Mouse (Mus musculus) forebrain, embryonic 15.5 days (tissue): ENCODE measurements around the gene Stard13. TPM values are rescaled to one million over a fixed set of nuclear protein-coding genes. Genes with fewer than 3 reads are reported as not detected.
A peak's percentile ranks its signal among the peaks of the same experiment; 100 is the strongest.

Source experiments
- ATAC-seq: fragments of 200-750 bp; cut with Nextera tagmentation; replicated peaks from 2 replicates; pipeline ENCODE4 v1.8.0; 2017; ENCODE audit warnings: mild to moderate bottlenecking, moderate TSS enrichment, moderate library complexity
- H3K27ac ChIP-seq: fragments of 300-500 bp; sonication (generic); replicated peaks from 2 replicates; pipeline ENCODE4 v1.5.1; 2015; ENCODE audit warnings: mild to moderate bottlenecking, inconsistent platforms
- H3K27me3 ChIP-seq: fragments of 300-500 bp; sonication (generic); 2 replicates; pipeline ENCODE4 v1.6.1; 2015; ENCODE audit warnings: inconsistent platforms
- H3K36me3 ChIP-seq: fragments of 300-500 bp; sonication (generic); 2 replicates; pipeline ENCODE4 v1.6.1; 2015; ENCODE audit warnings: mild to moderate bottlenecking, inconsistent platforms
- H3K4me1 ChIP-seq: fragments of 300-500 bp; sonication (generic); 2 replicates; pipeline ENCODE4 v1.6.1; 2015; ENCODE audit warnings: inconsistent platforms
- H3K4me2 ChIP-seq: fragments of 300-500 bp; sonication (generic); replicated peaks from 2 replicates; pipeline ENCODE4 v1.6.1; 2015; ENCODE audit warnings: mild to moderate bottlenecking, inconsistent platforms
- H3K4me3 ChIP-seq: fragments of 300-500 bp; sonication (generic); 2 replicates; pipeline ENCODE4 v1.5.1; 2015; ENCODE audit warnings: mild to moderate bottlenecking, inconsistent platforms
- H3K9ac ChIP-seq: fragments of 300-500 bp; sonication (generic); replicated peaks from 2 replicates; pipeline ENCODE4 v1.6.1; 2015; ENCODE audit warnings: mild to moderate bottlenecking, inconsistent platforms
- H3K9me3 ChIP-seq: fragments of 300-500 bp; sonication (generic); 2 replicates; pipeline ENCODE4 v1.6.1; 2016; ENCODE audit warnings: inconsistent platforms
- WGBS: fragments of 180-500 bp; shearing (Covaris S2); methylation state at CpG from one replicate; pipeline ENCODE4 v1.1.7; 2015; ENCODE audit warnings: mixed read lengths; 5-methylcytosine and 5-hydroxymethylcytosine counted together
- polyA plus RNA-seq: library from polyadenylated mRNA; unstranded; fragments of >200 nt; fragmentation: Nextera tagmentation; extraction: Ambion mirVana; gene quantifications from 2 replicates; pipeline ENCODE4 v1.2.1, GENCODE M21; 2015

The Stard13 gene
- polyA plus RNA-seq, 1 experiment from 2014 or later, result 4.0 TPM

DNA sequence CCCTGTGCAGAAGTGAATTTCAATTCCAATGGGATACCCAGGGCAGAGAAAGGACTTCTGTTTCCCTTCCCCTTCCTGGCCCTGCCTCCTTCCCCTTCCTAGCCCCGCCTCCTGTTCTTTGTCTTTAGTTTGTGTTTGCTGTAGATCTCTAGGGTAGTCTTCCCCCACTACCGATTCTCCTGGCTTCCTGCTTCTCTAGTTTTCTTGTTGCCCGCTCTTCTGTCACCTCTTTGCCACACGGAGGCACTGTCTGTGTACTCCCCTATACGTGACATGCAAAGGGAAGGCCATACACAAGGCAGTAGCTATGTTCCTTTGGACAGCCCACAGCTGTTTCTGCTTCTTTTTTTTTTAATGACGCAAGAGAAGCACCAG is 176.7 kb downstream of the Stard13 start:
- H3K4me3 ChIP-seq, result no peak overlapping the region
- H3K4me1 ChIP-seq, result peaks cover 6% of the 10 kb centered on the region
- H3K27me3 ChIP-seq, result no peaks in the 10 kb centered on the region
- no peaks in the 10 kb centered on the region for H3K9me3 ChIP-seq
- H3K27ac ChIP-seq, result 0 out of 2 replicates have a peak overlapping the region, but pooled peaks have one; percentile 26
- WGBS, result 76% methylated on average over 6 of the region's 6 CpGs
- no peak overlapping the region for H3K9ac ChIP-seq
- no peaks in the 10 kb centered on the region for H3K36me3 ChIP-seq
- no peak overlapping the region for H3K4me2 ChIP-seq
- ATAC-seq, result peak; percentile 26; the same call in 1 of the 2 replicates

DNA sequence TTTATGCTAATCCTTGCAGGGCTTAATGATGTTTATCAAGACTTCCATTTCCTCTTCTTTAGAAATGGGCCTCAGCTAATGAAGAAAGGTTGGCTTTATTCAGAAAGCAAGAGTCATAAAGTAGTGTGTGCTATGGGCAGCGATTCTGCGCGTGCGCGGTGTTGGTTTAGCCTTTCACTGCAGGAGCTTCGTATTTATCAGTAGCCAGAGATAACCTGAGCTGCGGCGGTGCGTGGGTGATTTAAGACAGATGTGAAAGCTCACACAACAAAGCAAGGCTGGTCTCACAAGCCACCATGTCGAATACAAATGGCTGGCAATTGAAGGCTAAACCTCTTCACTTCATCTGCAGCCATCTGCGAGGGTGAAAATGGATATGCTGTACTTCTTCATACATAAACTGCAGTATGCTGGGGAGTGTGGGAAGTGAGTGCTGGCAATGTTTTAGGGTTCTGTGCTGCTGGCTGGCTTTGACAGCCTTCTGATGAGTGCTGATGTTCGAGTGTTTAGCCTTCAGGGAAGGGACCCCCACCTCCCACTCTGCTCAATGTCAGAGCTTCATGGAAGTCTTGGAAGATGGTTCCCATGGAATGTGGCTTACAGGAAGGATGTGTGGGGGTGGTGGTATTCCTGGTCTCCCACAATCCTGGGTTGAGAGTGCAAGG is 177.2 kb downstream of the Stard13 start:
- Histone ChIP-seq H3K27ac (peak overlapping the region; percentile 26; the same call in 1 of the 2 replicates), H3K9me3 (no peaks in the 10 kb centered on the region), H3K9ac (no peak overlapping the region), H3K36me3 (no peaks in the 10 kb centered on the region), H3K4me3 (no peak overlapping the region), H3K27me3 (no peaks in the 10 kb centered on the region), H3K4me2 (no peak overlapping the region), H3K4me1 (peaks cover 6% of the 10 kb centered on the region)
- WGBS, result 76% methylated on average over 12 of the region's 12 CpGs
- 0 out of 2 replicates have a peak, but pooled peaks have one; percentile 14 for ATAC-seq

DNA sequence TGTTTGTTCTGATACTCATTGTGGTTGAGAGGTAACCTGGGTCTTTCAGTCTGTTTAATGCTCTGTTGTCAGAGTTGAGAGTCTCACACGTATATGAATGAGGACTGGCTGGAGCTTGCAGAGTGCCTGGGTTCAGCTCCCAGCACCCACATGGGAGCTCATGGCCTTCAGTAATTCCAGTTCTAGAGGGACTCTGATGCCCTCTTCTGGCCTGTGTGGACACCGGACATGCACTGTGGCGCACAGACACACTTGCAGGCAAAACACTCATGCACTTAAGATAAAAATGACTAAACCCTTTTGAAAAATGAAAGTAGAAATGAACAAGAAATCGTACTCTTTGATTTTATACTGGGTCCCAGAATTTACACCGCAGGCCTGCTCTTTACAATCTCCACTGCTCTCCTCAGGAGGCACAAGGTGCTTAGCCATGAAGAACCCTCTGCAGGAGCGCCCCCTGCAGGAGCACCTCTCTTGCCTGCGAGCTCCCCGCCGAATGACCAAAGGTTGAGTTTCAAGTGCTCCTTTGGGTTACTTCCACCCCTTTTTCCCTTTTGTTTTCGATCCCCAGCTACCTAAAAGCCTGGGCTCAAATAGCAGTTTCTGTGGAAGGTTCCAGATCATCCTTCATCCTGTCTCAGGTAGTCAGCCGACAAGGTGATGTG is 178.1 kb downstream of the Stard13 start:
- 89% methylated on average over 11 of the region's 11 CpGs for WGBS
- ATAC-seq, result no peak
- no peaks in the 10 kb centered on the region for H3K27me3 ChIP-seq
- H3K27ac ChIP-seq, result no peak overlapping the region
- no peak overlapping the region for H3K4me3 ChIP-seq
- no peaks in the 10 kb centered on the region for H3K9me3 ChIP-seq
- no peak overlapping the region for H3K9ac ChIP-seq
- peaks cover 6% of the 10 kb centered on the region for H3K4me1 ChIP-seq
- H3K4me2 ChIP-seq, result no peak overlapping the region
- H3K36me3 ChIP-seq, result no peaks in the 10 kb centered on the region

DNA sequence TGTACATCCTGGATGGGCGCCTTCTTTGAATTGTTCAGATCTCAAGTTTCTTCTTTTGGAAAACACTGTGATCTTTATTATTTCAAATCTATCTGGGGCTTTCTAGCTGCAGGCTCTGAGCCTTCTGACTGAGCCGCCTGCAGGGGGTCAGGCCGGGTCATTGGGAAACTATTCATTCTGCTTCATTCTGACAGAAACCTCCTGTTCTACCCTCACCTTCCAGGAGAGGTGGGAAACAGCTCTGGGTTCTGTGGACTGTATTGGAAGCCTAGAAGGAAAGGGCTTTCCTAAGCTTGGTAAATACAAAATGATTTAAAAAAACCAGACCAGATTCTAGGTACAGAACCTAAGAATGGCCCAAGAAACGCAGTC is 178.9 kb downstream of the Stard13 start:
- Histone ChIP-seq H3K36me3 (no peaks in the 10 kb centered on the region), H3K27me3 (no peaks in the 10 kb centered on the region), H3K27ac (no peak overlapping the region), H3K4me3 (no peak overlapping the region), H3K4me1 (peaks cover 6% of the 10 kb centered on the region), H3K9ac (no peak overlapping the region), H3K9me3 (no peaks in the 10 kb centered on the region), H3K4me2 (no peak overlapping the region)
- 0 out of 2 replicates have a peak, but pooled peaks have one; percentile 35 for ATAC-seq
- WGBS, result 51% methylated on average over 4 of the region's 4 CpGs

DNA sequence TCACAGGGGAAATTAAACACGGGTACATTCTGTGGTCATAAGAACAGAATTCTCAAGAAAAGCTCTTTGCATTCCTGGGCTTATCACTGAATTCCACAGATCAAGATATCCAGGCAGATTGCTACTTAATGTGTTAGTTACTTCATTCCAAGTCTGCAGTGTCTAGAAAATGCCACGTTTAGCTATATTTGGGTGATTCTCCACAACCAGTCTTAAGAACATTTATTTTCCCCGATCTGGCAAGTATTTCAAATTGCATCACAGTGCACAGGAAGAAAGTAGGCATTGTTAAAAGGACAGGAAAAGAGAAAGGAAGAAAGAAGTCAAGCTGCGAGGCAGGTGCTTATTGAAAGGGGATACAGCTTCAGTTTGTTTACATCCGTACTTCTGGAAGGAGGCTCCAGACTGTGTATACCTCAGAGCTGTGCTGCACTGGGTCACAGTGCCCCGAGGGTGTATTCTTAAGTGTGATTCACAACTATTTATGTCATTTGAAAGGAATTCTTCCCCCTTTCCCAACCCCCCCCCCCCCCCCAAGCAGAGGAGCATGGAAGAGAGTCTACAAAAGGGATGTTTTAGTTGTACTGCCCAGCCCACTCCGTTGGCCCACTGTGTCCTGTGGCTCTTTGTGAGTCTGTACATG is 179.4 kb downstream of the Stard13 start:
- WGBS, result 25% methylated on average over 7 of the region's 7 CpGs
- Histone ChIP-seq H3K27me3 (no peaks in the 10 kb centered on the region), H3K4me2 (no peak overlapping the region), H3K27ac (no peak overlapping the region), H3K9me3 (no peaks in the 10 kb centered on the region), H3K36me3 (no peaks in the 10 kb centered on the region), H3K4me1 (peaks cover 6% of the 10 kb centered on the region), H3K4me3 (no peak overlapping the region), H3K9ac (no peak overlapping the region)
- ATAC-seq, result 0 out of 2 replicates have a peak, but pooled peaks have one; percentile 26

DNA sequence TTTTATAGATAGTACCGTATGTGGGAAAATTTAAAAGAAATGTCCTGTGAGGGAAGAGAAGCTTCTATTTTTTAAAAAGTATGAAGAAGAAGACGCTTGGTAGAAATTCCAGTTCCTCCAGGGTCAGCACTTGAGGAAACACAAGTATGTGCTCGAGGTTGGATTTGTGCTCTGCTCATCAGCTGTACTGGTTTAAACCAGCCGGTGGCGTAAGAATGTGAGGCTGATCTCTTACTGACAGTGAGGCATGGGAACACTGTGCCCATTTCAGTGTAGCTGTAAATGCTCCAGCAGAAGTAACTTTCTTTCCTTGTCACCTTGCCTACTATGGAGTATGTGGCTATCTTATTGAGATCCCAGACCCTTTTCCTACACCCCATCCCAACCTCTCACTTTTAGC is 180.4 kb downstream of the Stard13 start:
- peaks cover 6% of the 10 kb centered on the region for H3K4me1 ChIP-seq
- H3K27ac ChIP-seq, result no peak overlapping the region
- WGBS, result 92% methylated on average over 5 of the region's 5 CpGs
- H3K4me3 ChIP-seq, result no peak overlapping the region
- no peak overlapping the region for H3K4me2 ChIP-seq
- no peaks in the 10 kb centered on the region for H3K9me3 ChIP-seq
- no peaks in the 10 kb centered on the region for H3K27me3 ChIP-seq
- ATAC-seq, result no peak
- no peaks in the 10 kb centered on the region for H3K36me3 ChIP-seq
- H3K9ac ChIP-seq, result no peak overlapping the region

DNA sequence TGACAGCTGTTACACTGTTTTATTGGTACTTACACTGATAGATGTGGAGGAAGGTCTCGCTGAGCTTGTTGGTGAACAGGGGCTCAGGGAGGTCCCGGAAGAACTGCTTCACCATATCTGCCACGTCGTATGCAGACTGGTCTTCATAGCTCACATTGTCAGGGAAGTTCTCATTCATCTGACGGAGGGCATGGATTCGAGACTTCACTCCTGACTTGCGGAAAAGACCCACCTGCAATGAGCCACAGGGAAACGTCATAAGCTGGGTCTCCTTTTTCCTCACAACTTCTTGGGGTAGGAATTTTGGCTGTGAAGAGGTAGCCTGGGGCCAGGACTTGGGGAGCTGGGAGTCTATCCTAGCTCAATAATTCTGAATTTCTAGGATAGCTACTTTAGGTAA is 181.3 kb downstream of the Stard13 start:
- H3K4me2 ChIP-seq, result no peak overlapping the region
- ATAC-seq, result no peak
- no peaks in the 10 kb centered on the region for H3K36me3 ChIP-seq
- no peaks in the 10 kb centered on the region for H3K9me3 ChIP-seq
- no peak overlapping the region for H3K27ac ChIP-seq
- no peak overlapping the region for H3K4me3 ChIP-seq
- peaks cover 6% of the 10 kb centered on the region for H3K4me1 ChIP-seq
- no peak overlapping the region for H3K9ac ChIP-seq
- 93% methylated on average over 8 of the region's 8 CpGs for WGBS
- H3K27me3 ChIP-seq, result no peaks in the 10 kb centered on the region

DNA sequence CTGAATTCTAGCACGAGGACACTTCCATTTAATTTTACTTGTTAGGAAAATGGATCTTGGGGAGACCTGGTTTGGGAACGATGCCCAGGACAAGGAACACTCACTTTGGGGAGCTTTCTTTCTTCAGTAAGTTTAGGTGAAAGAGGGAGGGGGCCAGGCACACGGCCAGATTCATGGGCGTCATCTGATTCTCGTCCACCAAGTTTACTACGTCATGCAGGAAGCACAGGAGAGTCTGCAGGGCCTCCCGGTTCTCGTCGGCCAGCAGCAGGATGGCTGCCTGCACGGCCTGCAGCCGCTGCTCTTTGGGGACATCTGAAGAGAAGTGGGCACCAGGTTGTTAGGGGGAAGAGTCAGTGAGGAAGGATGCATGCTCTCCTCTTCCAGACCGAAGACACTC is 186.1 kb downstream of the Stard13 start:
- H3K4me2 ChIP-seq, result no peak overlapping the region
- no peak overlapping the region for H3K4me3 ChIP-seq
- no peak overlapping the region for H3K27ac ChIP-seq
- H3K36me3 ChIP-seq, result no peaks in the 10 kb centered on the region
- no peaks in the 10 kb centered on the region for H3K4me1 ChIP-seq
- no peaks in the 10 kb centered on the region for H3K27me3 ChIP-seq
- no peaks in the 10 kb centered on the region for H3K9me3 ChIP-seq
- H3K9ac ChIP-seq, result no peak overlapping the region
- ATAC-seq, result no peak
- 90% methylated on average over 12 of the region's 12 CpGs for WGBS

DNA sequence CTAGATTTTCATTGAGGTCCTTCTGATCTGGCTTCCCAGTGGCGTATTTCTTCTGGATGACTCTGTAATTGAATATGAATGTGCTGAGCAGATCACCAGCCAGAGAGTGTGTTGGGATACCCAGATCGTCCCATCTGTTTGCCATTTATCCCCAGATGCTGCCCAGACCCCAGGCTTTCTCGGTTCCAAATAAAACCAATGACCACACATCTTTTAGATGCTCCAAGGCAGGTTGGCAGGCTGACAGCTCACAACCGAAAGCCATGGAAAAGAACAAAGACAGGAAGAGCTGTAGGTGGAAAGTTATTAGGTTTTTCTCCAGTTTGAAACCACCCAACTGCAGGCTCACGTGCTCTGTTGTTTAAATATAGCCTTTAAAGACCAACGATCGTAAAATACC is 186.7 kb downstream of the Stard13 start:
- no peaks in the 10 kb centered on the region for H3K36me3 ChIP-seq
- 78% methylated on average over 7 of the region's 7 CpGs for WGBS
- H3K27me3 ChIP-seq, result no peaks in the 10 kb centered on the region
- H3K9me3 ChIP-seq, result no peaks in the 10 kb centered on the region
- H3K4me3 ChIP-seq, result no peak overlapping the region
- no peaks in the 10 kb centered on the region for H3K4me1 ChIP-seq
- no peak for ATAC-seq
- no peak overlapping the region for H3K9ac ChIP-seq
- no peak overlapping the region for H3K27ac ChIP-seq
- H3K4me2 ChIP-seq, result no peak overlapping the region

DNA sequence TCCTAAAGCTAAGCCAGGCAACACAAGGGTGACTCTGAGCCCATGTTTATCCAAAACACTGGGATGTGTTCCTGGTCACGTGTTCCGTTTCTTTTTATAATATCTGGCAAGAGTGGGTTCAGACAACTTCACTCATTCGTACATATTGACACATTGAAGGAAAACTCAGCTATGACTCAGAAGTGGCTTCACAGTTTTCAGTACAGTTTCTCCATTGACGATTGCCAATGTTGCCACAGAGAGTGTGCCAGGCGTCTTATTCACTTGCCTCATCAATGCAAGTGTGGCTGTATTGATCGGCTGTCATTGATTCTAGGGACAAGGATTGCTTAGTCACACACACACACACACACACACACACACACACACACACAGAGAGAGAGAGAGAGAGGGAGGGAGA is 187.5 kb downstream of the Stard13 start:
- H3K9me3 ChIP-seq, result no peaks in the 10 kb centered on the region
- H3K4me3 ChIP-seq, result no peak overlapping the region
- 83% methylated on average over 6 of the region's 6 CpGs for WGBS
- no peak overlapping the region for H3K9ac ChIP-seq
- H3K36me3 ChIP-seq, result no peaks in the 10 kb centered on the region
- H3K27me3 ChIP-seq, result no peaks in the 10 kb centered on the region
- no peaks in the 10 kb centered on the region for H3K4me1 ChIP-seq
- no peak overlapping the region for H3K4me2 ChIP-seq
- no peak for ATAC-seq
- H3K27ac ChIP-seq, result no peak overlapping the region

DNA sequence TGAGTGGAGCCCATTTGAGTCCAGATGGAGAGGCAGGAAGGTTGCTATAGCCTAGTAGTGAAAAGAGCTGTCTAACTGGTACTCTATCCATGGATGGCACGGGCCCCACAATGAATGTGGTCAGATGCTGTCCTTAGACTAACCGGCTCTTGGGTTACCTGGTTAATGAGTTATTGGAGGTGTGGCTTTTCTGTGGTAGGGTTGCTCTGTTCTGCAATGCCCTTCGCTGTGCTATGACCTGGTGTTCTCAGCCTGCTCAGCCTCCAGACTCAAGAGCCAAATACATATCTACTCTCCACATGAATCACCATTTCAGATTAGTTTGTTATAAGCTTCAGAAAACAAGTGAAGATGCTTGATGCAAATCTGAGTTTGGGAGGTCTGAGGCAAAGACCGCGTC is 190.7 kb downstream of the Stard13 start:
- no peak overlapping the region for H3K4me3 ChIP-seq
- H3K27me3 ChIP-seq, result no peaks in the 10 kb centered on the region
- WGBS, result 97% methylated on average over 5 of the region's 5 CpGs
- H3K9me3 ChIP-seq, result no peaks in the 10 kb centered on the region
- ATAC-seq, result no peak
- no peak overlapping the region for H3K4me2 ChIP-seq
- no peaks in the 10 kb centered on the region for H3K36me3 ChIP-seq
- H3K27ac ChIP-seq, result no peak overlapping the region
- no peak overlapping the region for H3K9ac ChIP-seq
- no peaks in the 10 kb centered on the region for H3K4me1 ChIP-seq

DNA sequence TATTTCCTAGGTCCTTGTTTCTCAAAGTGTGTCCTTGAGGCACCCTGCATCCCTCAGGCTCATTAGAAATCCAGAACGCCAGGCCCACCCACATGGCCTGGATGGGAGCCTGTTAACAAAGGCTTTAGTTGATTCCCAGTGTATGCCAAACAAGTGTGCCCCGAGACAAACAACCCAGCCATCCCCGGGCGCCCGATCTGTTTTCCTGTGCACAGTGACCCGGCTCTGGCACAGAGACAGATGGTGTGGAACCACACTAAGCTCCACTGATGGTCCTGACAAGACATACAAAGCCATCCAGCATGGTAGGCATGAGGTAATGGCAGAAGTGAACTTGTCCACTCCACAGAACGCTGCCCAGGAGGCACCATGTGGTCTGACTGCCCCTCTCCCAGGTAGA is 195.8 kb downstream of the Stard13 start:
- Histone ChIP-seq H3K4me3 (no peak overlapping the region), H3K27me3 (no peaks in the 10 kb centered on the region), H3K27ac (no peak overlapping the region), H3K36me3 (no peaks in the 10 kb centered on the region), H3K4me1 (no peaks in the 10 kb centered on the region), H3K4me2 (no peak overlapping the region), H3K9ac (no peak overlapping the region), H3K9me3 (no peaks in the 10 kb centered on the region)
- ATAC-seq, result no peak
- WGBS, result 55% methylated on average over 7 of the region's 7 CpGs
